Mouse (Mus musculus) yolk sac, embryonic 10.5 days (tissue): ENCODE measurements around the gene Kdm4b.
A peak's percentile ranks its signal among the peaks of the same experiment; 100 is the strongest.

Source experiments
- DNase-seq: peaks from one replicate; pipeline ENCODE4 v3.0.0-alpha.2; 2017; ENCODE audit warnings: low spot score

The Kdm4b gene

DNA sequence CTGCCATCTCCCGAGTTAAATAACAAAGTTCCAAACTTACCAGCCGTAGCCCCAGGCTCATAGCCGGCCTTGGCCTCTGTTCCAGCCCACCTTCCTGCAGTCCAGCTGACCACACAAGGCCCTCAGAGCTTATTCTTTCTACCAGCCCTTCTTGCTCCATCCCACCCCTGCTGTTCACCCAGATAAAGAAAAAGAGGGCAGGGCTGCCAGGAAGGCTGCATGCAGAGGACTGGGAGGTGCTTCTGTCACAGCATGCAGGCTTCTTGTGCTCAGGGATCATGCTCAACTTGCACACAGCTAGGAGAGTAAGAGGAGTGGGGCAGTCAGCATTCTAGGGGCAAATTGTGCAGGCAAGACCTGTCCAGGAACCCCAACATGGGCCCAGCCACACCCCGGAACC is 22.3 kb downstream of the Kdm4b start:
- DNase-seq: no peak

DNA sequence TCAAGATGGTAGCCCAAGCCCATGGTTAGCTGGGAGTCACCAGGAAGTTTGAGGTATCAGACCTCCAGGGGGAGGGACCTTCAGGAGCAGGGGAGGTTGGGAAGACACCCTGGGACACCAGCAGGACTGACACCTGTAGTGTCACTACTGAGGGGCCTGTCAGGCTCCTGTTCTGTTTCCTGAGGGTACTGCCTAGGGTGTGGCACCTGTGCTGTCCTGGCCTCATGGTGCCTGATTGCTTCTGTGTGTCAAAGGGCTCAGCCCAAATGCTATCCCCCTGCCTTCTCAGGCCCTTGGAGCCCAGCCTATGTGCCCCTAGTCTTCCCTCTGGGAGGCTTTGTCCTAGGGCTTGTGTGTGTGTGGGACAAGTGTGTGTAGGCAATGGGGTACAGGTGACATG is 22.7 kb downstream of the Kdm4b start:
- no peak for DNase-seq

DNA sequence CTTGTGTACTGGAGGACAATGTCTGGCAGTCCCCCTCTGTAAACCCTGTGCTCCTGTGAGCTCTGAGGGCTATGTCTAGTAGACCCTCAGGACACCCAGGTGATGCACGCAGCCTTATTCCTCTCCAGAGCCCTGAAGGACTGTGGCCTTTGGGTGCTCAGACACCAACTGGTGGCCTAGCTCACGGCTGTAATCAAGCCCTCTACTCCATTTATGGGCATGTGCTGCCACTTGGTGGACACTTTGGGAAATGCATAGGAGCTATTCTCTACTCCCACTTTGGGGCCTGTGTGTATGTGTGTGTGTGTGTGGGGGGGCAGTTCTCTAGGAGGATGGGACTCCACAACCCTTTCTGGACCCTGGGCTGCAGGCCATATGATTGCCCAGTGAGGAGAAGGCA is 24.8 kb downstream of the Kdm4b start:
- DNase-seq: peak; percentile 59

DNA sequence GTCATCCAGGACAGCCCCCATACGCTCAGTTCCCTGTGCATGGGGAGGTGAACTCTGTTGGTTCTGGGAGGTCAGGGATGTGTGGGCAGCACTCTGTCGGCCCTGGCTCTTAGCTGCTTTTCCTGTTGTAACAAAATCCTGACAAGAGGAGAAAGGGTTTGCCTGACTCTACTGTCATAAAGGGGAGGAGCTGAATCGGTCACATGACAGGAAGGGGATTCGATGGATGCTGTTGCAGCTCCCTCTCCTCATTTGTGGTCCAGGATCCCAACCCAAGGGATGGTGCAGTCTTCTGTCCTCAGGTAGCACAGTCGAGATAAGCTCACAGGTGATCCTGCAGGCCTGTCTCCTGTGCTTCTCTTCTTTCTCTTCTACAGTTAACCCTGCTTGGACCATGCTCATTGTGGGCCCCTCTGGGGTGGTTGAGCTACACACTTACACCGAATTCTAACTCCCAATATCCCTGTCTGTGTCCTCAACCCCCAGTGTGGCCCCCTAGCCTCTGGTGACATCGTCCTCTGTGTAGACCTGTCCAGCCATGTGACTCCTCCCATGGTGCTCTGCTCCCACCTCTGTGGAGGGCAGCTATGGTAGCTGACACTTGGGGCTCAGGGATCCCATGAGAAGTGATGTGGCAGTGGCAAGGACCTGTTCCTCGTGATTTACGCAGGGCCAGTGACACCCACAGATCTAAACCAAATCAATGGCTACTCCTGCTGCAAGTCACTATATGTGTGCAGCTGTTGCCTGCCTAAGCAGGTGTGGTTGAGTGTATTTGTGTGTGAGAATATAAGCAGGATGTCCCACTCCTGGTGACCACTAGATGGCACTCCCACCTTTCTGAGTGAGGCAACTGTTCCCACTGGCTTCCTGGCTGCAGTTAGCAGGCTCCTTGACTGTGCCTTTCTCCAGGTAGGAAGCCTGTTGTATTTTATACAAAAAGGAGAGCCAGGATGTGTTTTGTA is 31.3 kb downstream of the Kdm4b start:
- DNase-seq: peak; percentile 55

DNA sequence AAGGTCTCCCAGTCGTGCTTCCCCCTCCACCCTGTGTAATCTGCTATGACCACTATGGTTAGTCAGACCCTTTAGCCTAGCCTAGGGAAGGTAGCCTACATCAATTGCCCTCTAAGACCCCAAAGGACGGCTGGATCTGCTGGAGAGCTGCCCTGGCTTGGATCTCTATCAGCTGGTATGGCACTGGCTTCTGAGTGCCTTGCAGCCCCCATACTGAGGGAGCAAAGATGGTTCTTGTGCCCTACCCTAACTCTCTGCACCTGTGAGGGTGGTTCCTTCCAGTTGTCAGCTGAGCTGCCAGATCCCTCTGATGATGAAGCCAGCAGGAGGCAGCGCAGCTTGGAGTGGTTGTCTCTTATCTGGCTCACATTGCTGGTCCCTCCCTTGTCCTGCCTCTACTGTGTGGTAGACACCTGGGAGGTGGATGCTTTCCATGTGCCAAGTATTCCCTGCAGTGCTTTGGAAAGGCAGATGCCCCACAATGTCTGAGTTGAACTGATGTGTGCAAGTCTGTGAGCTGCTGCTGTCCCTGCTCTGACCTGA is 33.4 kb downstream of the Kdm4b start:
- DNase-seq: no peak

DNA sequence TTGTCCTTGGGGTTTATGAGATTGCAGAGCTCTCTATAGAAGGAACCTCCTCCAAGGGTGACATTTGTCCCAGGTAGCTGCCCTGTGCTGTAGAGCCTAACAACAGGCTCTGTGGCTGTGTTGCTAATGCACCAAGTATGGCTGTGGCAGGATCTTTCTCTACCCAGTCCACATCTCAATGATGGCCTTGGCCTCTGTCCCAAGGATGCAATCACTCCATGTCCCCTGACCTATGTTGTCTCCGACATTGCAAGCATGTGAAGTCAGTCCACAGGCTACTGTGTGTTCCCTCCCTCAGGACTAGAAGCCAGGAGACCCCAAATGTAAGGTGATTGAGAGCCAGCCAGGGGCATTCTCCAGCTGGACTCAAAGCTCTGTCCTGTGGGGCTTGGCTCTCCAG is 34.0 kb downstream of the Kdm4b start:
- DNase-seq: no peak

DNA sequence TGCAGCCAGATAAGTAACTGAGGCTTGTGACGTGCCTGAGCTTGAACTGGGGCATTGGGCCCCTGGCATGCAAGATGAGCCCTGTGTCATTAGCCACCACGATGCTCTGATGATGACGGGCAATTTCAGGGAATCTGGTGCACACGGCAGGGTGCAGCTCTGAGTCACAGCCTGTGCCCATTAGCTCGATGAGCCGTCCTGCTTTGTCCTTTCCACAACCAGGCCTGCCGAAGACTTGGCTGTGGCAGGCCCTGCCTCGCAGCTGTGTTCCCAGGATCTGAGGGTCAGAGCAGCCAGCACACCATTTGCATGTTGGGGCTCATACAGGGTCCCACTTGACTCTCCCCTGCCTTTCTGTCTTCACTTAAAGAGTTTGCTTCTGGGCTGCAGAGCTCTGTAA is 34.6 kb downstream of the Kdm4b start:
- DNase-seq: no peak

DNA sequence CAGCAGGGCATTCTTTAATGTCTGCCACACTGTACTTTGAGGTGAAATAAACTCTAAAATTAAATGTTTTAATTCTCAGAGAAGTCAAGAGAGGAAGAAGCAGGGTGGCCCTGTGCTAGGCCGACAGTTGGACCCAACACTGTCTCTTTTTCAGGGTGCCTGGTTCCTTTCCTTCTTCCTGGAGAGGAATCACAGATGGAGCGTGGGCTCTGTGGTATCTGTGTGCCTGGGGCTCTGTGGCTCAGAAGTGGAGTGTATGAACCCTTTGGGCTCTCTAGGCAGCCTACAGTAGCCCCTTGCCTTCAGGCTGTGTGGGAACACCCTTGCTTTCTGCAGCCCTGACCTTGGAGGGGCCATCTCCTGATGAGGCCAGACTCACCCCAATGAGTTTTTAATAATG is 35.7 kb downstream of the Kdm4b start:
- no peak for DNase-seq

DNA sequence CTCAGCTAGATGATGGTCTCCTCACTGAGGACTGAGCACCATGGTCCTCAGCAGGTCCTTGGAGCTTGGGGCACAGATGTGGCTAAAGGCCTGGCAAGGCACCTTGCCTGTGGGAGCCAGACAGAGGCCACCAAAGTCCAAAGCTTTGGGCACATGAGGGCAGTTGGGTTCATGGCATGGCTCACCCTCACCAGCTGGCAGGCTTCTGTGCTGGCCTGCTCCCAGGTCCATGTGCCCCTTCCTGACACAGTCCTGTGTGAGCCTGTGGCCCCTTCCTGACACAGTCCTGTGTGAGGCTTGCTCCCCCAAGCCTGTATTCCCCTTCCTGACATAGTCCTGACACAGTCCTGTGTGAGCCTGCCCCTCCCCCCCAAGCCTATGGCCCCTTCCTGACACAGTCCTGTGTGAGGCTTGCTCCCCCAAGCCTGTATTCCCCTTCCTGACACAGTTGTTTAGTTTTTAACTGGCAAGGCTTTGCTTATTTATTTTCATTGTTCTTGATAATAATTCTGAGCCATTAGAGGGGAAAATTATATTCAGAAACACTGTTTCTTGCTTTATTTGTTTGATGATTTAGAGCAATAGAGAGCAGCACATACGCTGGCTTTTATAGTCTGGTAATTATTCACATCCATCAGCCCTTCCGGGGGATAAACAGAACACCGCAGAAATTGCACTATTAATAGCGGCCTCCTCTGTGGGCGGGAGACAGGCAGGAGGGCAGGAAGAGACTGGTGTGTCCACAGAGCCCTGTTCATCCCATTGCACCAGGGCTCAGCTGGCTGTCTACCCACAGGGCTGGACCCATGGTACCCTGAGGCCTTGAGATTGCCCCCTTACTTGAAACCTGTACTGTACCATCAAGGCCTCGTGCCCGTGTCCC is 40.2 kb downstream of the Kdm4b start:
- DNase-seq: no peak

DNA sequence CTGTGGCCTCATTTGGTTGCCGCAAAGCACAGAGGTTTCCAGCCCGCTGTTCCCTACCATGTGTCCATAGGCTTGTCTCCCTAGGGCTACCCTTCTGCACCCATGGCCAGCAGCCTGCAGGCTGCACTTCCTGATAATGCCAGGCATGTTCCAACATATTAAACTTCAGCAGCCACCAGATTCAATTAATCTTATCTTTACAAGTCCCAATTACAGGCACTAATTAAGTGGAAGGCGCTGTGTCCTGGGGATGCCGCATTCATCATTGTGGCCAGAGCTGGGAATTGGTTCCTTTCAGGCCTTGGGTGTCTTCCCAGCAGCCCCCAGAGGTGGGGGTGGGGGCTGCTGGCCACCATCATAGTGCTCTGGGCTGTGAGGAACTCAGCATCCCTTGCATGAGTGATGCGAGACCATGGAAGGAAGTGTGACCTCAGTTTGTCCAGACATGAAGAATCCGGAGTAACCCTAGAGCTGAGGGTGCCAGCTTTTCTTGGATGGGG is 42.5 kb downstream of the Kdm4b start:
- no peak for DNase-seq

DNA sequence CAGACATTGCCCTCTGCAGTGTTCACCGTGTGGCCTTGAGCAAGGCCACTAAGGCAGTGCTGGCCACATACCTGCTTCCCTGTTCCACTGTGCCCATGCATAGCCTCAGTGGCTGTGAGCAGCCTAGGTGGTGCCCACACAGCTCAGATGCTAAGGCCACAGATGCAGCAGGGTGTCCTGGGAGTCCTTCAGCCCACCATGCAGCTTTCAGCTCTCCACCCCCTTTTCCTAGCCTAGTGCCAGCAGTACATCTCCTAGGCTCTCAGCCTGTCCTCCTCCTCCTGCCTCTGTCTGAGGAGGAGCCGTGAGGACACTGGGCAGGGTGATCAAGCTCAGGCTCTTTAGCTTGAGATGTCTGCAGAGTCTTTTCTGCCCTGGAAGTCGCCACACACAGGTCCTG is 44.2 kb downstream of the Kdm4b start:
- no peak for DNase-seq

DNA sequence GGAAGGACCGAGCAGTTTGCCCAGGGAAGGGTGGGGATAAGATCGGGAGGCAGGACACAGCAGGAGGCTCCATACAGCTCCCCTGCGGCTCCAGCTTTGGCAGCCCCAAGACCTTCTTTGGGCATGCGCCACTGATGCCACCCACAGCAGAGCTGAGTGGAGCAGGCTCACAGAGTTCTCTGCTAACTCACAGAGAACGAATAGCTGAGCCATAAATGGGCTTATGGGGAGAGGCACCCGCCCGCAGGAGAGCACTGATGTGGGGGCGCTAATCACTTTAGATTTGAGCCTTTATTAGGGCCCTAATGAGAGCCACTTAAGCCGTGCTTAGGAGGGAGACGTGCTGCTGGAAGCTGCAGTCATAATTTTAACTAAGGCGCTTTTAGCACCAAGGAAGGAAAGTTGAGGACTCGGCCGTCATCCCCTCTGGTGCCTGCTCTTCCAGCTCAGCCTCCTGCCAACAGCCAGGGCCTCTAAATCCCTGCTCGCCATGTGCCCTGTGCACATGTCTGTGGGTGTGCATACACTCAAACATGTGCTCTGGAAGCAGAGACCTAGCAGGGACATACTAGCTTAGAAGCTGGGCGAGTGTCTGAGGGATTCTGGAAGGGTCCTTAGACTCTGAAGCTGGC is 45.3 kb downstream of the Kdm4b start:
- DNase-seq: no peak

DNA sequence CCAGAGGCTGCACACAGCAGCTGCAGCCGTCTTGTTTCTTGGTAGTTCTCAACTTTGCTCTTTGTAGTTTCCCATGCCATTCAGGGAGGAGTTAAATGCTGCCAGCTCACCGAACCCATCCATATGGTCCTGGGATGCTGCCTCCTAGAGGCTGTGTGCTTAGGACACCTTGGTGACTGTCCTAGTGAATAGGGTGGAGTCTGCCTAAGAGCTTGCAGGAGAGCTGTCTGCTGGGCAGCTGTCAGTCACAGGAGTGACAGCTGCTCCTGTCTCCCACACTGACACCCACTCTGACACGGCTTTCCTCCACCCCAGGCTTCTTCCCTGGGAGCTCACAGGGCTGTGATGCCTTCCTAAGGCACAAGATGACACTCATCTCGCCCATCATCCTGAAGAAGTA is 46.2 kb downstream of the Kdm4b start:
- DNase-seq: no peak

DNA sequence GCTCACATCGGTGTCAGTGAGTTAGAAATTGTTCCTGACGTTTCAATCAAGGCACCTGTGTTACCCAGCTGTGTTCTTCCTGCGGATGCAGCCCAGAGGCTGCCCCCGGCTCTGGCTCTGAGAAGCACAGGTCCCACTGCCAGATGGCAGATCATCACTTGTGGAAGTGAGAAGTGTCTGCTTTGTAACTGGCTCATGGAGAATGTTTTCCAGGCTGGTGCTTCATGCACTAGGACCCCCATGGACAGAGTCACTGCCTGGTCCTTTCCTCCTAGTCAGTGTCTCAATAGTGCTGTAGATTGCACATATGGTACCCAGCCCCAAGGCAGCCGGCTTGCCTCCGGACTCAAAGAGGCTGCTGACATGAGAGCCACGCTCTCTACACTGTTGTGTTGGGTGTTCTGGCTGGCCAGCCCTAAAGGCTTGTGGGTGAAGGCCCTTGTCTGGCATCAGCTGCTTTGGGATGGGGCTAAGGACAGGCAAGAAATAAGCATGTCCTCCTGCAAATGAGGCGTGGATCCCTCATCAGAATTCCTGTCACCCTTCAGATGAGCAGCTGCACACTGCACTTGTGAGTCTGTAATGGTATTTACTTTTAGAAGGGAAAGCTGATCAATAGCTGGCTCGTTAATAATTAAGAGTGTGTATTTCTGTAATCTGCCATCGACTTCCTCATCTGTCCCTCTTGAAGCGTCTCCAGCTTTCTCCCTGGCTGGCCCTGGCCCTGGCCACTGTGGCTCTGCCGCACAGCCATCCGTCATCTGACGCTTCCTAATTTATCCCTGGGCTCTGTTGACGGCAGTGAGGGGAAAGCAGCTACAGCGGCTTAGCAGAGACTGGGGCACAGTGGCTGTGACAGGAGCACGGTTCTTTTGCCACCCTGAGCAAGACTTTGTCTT is 47.5 kb downstream of the Kdm4b start:
- no peak for DNase-seq

DNA sequence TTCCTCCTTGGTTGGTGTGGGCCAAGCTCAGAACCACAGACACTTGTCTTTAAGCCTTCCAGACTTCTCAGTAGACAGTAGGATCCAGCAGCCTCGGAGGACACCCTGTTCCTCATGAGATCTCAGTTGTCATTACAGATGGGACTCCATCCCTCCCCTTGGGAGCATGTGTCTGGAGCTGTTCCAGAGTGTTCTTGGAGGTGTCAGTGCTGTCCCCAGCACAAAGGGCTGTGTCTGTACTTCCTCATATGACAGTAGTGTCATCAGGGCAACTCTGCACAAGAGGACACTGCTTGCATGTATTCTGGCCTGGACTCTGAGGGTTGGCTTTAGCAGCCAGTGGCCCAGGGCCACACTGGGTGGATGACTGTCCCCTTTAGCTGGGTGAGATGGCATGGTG is 49.0 kb downstream of the Kdm4b start:
- DNase-seq: no peak

DNA sequence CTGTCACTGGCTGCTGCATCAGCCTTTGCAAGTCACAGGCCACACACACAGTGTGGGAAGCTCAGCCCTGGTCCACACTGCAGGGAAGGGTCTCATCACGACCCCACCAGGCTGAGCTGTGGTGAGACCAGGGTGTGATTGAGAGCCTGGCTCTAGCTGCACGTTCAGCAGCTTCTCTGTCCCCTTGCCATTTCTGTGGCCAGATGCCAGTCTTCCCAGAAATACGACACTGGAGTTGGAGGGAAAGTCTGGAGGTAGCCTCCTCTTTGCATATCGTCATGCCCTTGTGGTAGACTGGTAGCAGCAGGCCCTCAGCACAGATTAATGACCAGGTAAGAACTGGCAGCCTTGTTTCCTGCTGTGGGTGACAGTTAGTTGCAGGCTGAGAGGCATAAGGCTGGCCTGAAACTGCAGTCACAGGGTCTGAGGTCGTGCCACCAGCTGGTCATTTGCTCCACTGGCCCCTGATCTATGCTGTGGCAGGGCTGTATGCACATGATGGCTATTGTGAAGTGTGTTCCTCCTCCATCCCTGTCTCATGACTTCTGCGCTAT is 53.5 kb downstream of the Kdm4b start:
- DNase-seq: no peak

DNA sequence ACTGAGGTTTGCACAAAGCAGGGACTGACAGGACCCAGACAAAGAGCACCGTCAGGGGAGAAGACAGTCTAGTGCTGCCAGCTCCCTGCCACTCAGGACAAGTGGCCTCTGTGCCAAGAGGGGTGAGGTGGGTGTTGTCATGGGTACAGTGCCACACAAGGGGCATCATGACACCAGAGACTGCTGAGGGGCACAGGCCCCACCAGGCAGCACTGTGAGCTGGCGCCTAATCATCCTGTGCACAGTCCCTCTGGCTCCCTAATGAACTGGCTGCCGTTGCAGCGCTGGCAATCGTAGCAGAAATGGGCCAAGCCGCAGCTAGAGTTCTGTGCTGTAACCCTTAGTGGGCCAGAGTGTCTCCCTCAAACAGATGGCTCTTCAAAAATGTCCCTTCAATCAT is 54.4 kb downstream of the Kdm4b start:
- no peak for DNase-seq

DNA sequence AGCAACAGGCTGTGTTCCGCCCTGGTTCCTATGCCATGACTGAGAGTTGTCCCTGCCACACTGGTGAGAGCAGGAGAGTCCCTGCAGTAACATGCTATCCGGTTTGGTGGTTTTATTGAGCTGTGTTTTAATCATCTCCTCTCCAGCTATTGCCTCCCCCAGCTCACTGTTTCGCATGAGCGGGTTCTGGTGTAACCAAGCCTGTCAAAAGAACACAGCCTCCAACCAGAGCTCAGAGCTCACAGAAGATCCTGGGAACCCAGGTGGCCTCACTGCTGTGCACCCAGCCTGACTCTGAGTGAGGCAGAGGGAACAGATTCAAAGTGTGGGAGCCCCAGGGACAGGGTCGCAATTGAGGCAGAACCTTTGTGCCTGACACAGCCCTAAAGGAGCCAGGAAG is 55.3 kb downstream of the Kdm4b start:
- no peak for DNase-seq

DNA sequence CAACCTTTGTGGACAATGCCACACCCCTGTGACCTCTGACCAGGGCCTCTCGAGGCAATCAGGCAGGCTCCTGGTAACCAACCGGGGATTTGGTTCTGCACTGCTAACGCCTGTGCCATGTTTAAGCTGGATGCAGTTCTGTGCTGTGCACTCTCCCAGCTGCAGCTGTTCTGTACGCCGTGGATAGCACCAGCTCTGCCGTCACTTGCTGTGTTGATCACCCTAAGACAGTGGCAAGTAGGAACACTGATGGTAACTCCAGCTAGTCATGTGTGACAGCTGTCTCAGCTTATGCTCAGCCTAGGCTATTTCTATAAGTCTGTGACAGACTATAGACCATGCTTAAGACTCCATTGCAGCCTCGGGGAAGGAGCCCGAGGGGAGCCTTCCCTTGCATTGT is 57.1 kb downstream of the Kdm4b start:
- DNase-seq: no peak

DNA sequence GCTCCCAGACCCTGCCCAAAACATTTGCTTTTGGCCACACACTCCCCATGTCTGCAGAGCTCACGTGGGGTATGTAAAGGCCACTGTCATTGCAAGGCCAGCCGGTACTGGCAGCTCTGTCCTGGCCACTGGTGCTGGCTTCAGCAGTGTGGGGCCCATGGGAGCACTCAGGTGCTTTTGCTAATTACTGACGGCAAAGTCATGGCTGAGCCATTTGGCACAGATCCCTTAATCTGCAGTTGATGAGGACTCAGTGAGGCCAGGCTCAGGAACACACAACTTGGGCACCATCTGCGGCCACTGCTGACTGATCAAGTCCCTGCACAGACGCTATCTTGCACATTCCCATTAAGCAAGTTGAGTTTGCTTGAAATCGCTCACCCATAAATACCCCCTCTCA is 59.0 kb downstream of the Kdm4b start:
- DNase-seq: no peak

DNA sequence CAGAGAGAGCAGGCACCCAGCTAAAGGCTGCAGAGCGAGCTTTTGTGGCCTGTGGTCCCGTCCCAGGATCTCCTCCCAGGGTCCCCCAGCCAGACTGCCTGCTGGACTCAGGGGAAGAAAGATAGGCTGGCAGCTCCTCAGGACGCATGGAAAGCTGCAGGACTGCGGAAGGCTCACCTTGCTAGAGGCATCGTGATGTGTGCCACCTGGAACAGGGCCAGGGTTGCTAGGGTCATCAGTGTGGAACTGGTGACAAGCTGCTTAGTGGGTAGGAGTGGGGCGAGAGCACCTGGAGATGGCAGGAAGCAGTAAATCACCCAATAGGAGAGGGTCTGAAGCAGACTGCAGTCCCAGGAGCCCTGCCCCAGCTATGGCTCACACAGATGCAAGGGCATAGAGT is 61.8 kb downstream of the Kdm4b start:
- DNase-seq: no peak
